Mouse (Mus musculus): ENCODE results near the gene Hes7. TPM values are rescaled to one million over a fixed set of nuclear protein-coding genes. Genes with fewer than 3 reads are reported as not detected.
A peak's percentile ranks its signal among the peaks of the same experiment; 100 is the strongest.

Hes7 gene
- polyA plus RNA-seq, 1 experiment, result 0.78 TPM

- no peak for DNase-seq (ENCODE audit: extremely low spot score in 1 of 2, low spot score in 1 of 2)
Observed at GRCm38 (mm10) chr11:69116843-69117242, 3.4 kb upstream of the Hes7 start.

GRCm38 (mm10) chr11:69117737-69118695, 2.2 kb upstream of the Hes7 start:
- DNase-seq (ENCODE audit: extremely low spot score in 1 of 2, low spot score in 1 of 2), result no peak

GRCm38 (mm10) chr11:69118765-69119164, 1.4 kb upstream of the Hes7 start:
- DNase-seq (ENCODE audit: extremely low spot score in 1 of 2, low spot score in 1 of 2), result peak in 1 of 2 experiments; percentile 99

- DNase-seq (ENCODE audit: extremely low spot score in 1 of 2, low spot score in 1 of 2), result no peak
Observed at GRCm38 (mm10) chr11:69119446-69120155, 603 bp upstream of the Hes7 start.

GRCm38 (mm10) chr11:69121001-69121740, 967 bp downstream of the Hes7 start:
- DNase-seq (ENCODE audit: extremely low spot score in 1 of 2, low spot score in 1 of 2), result no peak

GRCm38 (mm10) chr11:69121741-69122335, 1.6 kb downstream of the Hes7 start:
- DNase-seq (ENCODE audit: extremely low spot score in 1 of 2, low spot score in 1 of 2), result no peak

- DNase-seq (ENCODE audit: extremely low spot score in 1 of 2, low spot score in 1 of 2), result peak in 1 of 2 experiments; percentile 86
Observed at GRCm38 (mm10) chr11:69122336-69122951, 2.2 kb downstream of the Hes7 start, which contains the start of gene 9130213A22Rik. Gene 9130213A22Rik (minus strand): TSS chr11:69122589.

GRCm38 (mm10) chr11:69123056-69123692, 3.0 kb downstream of the Hes7 start:
- DNase-seq (ENCODE audit: extremely low spot score in 1 of 2, low spot score in 1 of 2), result peak; percentile 86 to 98

- DNase-seq (ENCODE audit: extremely low spot score in 1 of 2, low spot score in 1 of 2), result peak; percentile 84 to 99
Observed at GRCm38 (mm10) chr11:69123693-69124497, 3.7 kb downstream of the Hes7 start.

- peak in 1 of 2 experiments; percentile 95 for DNase-seq (ENCODE audit: extremely low spot score in 1 of 2, low spot score in 1 of 2)
Observed at GRCm38 (mm10) chr11:69124498-69124847, 4.3 kb downstream of the Hes7 start.

- DNase-seq (ENCODE audit: extremely low spot score in 1 of 2, low spot score in 1 of 2), result peak in 1 of 2 experiments; percentile 95
Observed at GRCm38 (mm10) chr11:69125041-69125851, 5.0 kb downstream of the Hes7 start.

- no peak for DNase-seq (ENCODE audit: extremely low spot score in 1 of 2, low spot score in 1 of 2)
Observed at GRCm38 (mm10) chr11:69125852-69125918, 5.5 kb downstream of the Hes7 start, which contains the start of gene Aloxe3. Gene Aloxe3 (plus strand): TSS chr11:69125896.

- peak in 1 of 2 experiments; percentile 36 for DNase-seq (ENCODE audit: extremely low spot score in 1 of 2, low spot score in 1 of 2)
Observed at GRCm38 (mm10) chr11:69125919-69126705, 5.9 kb downstream of the Hes7 start.

- no peak for DNase-seq (ENCODE audit: extremely low spot score in 1 of 2, low spot score in 1 of 2)
Observed at GRCm38 (mm10) chr11:69126706-69127095, 6.5 kb downstream of the Hes7 start.

- no peak for DNase-seq (ENCODE audit: extremely low spot score in 1 of 2, low spot score in 1 of 2)
Observed at GRCm38 (mm10) chr11:69128426-69129122, 8.4 kb downstream of the Hes7 start.

- DNase-seq (ENCODE audit: extremely low spot score in 1 of 2, low spot score in 1 of 2), result no peak
Observed at GRCm38 (mm10) chr11:69133566-69133922, 13.3 kb downstream of the Hes7 start.

Data from frontal cortex, adult 2 months (tissue).